Mouse (Mus musculus): ENCODE data around the gene Osgep. TPM values are rescaled to one million over a fixed set of nuclear protein-coding genes. Genes with fewer than 3 reads are reported as not detected.
"Not testable (repeated sequence)": the region's sequence is repeated elsewhere in the genome, so short reads cannot be mapped to it uniquely, and the experiment has no call there.

The Osgep gene
- 43.6 and 67.6 TPM in 2 replicates for polyA plus RNA-seq (2011; ENCODE audit: insufficient read depth, insufficient read length, low replicate concordance, missing spikeins)

- no peaks in the 10 kb centered on the region; the same call in none of the 2 replicates for H3K4me1 ChIP-seq (ENCODE audit: control insufficient read depth, insufficient read depth, low read length)
- TF ChIP-seq POLR2A (IDR thresholded peaks at IDR 0.05; ENCODE audit: borderline replicate concordance, control insufficient read depth, low read depth, low read length), result peak; percentile 84
- 0 out of 2 replicates have a peak, but pooled peaks have one; percentile 6 for TF ChIP-seq CTCF (IDR thresholded peaks at IDR 0.05; ENCODE audit: control insufficient read depth, insufficient read depth, low read length)
- WGBS, result under 1% methylated on average over 57 of the region's 57 CpGs
Measured at GRCm38 (mm10) chr14:50924281-50925064, at the start of gene Osgep, which contains the start of gene Apex1. Gene Osgep, minus strand, starts transcription at chr14:50924893. Gene Apex1, plus strand, starts transcription at chr14:50924968.

GRCm38 (mm10) chr14:50973700-50974099 lies 49.0 kb upstream of the Osgep start:
- Histone ChIP-seq H3K4me3 (replicated peaks; ENCODE audit: control insufficient read depth, low read depth, low read length) (no peak overlapping the region), H3K4me1 (ENCODE audit: control insufficient read depth, insufficient read depth, low read length) (peaks cover 4% of the 10 kb centered on the region; the same call in 1 of the 2 replicates), H3K27ac (ENCODE audit: control insufficient read depth, insufficient read depth, low read depth, low read length, poor library complexity) (no peak overlapping the region)
- TF ChIP-seq CTCF (IDR thresholded peaks at IDR 0.05; ENCODE audit: control insufficient read depth, insufficient read depth, low read length) (no peak), POLR2A (IDR thresholded peaks at IDR 0.05; ENCODE audit: borderline replicate concordance, control insufficient read depth, low read depth, low read length) (no peak)
- WGBS, result 59% methylated on average over 4 of the region's 4 CpGs

More at GRCm38 (mm10) chr14:50924281-50925064, at the start of gene Osgep, which contains the start of gene Apex1:
- Histone ChIP-seq H3K4me3 (replicated peaks; ENCODE audit: control insufficient read depth, low read depth, low read length) (peak within 1 kb of the TSS; percentile 96), H3K27ac (ENCODE audit: control insufficient read depth, insufficient read depth, low read depth, low read length, poor library complexity) (peak within 1 kb of the TSS; percentile 97)

GRCm38 (mm10) chr14:50973054-50973453 lies 48.4 kb upstream of the Osgep start:
- 83% methylated on average over 5 of the region's 5 CpGs for WGBS
- not testable (repeated sequence) for H3K4me1 ChIP-seq (ENCODE audit: control insufficient read depth, insufficient read depth, low read length); H3K27ac ChIP-seq (ENCODE audit: control insufficient read depth, insufficient read depth, low read depth, low read length, poor library complexity); H3K4me3 ChIP-seq (replicated peaks; ENCODE audit: control insufficient read depth, low read depth, low read length)

GRCm38 (mm10) chr14:50970822-50971221 lies 46.1 kb upstream of the Osgep start:
- 0% methylated on average over 1 of the region's 1 CpGs for WGBS
- peaks cover 4% of the 10 kb centered on the region; the same call in 1 of the 2 replicates for H3K4me1 ChIP-seq (ENCODE audit: control insufficient read depth, insufficient read depth, low read length)
- H3K27ac ChIP-seq (ENCODE audit: control insufficient read depth, insufficient read depth, low read depth, low read length, poor library complexity), result peak overlapping the region; percentile 16; the same call in 1 of the 2 replicates
- TF ChIP-seq POLR2A (IDR thresholded peaks at IDR 0.05; ENCODE audit: borderline replicate concordance, control insufficient read depth, low read depth, low read length), result no peak
- TF ChIP-seq CTCF (IDR thresholded peaks at IDR 0.05; ENCODE audit: control insufficient read depth, insufficient read depth, low read length), result no peak
- H3K4me3 ChIP-seq (replicated peaks; ENCODE audit: control insufficient read depth, low read depth, low read length), result no peak overlapping the region

GRCm38 (mm10) chr14:50969558-50970544 lies 45.2 kb upstream of the Osgep start:
- TF ChIP-seq CTCF (IDR thresholded peaks at IDR 0.05; ENCODE audit: control insufficient read depth, insufficient read depth, low read length) (no peak), POLR2A (IDR thresholded peaks at IDR 0.05; ENCODE audit: borderline replicate concordance, control insufficient read depth, low read depth, low read length) (no peak)
- Histone ChIP-seq H3K4me3 (replicated peaks; ENCODE audit: control insufficient read depth, low read depth, low read length) (no peak overlapping the region), H3K27ac (ENCODE audit: control insufficient read depth, insufficient read depth, low read depth, low read length, poor library complexity) (0 out of 2 replicates have a peak overlapping the region, but pooled peaks have one; percentile 4), H3K4me1 (ENCODE audit: control insufficient read depth, insufficient read depth, low read length) (peaks cover 4% of the 10 kb centered on the region; the same call in 1 of the 2 replicates)
- WGBS, result 20% methylated on average over 12 of the region's 12 CpGs

- TF ChIP-seq CTCF (IDR thresholded peaks at IDR 0.05; ENCODE audit: control insufficient read depth, insufficient read depth, low read length) (no peak), POLR2A (IDR thresholded peaks at IDR 0.05; ENCODE audit: borderline replicate concordance, control insufficient read depth, low read depth, low read length) (no peak)
Measured at GRCm38 (mm10) chr14:50969041-50969440, 44.3 kb upstream of the Osgep start.

GRCm38 (mm10) chr14:50968216-50968980 lies 43.7 kb upstream of the Osgep start:
- Histone ChIP-seq H3K4me1 (ENCODE audit: control insufficient read depth, insufficient read depth, low read length) (peaks cover 4% of the 10 kb centered on the region; the same call in 1 of the 2 replicates), H3K27ac (ENCODE audit: control insufficient read depth, insufficient read depth, low read depth, low read length, poor library complexity) (no peak overlapping the region), H3K4me3 (replicated peaks; ENCODE audit: control insufficient read depth, low read depth, low read length) (no peak overlapping the region)
- no peak for TF ChIP-seq CTCF (IDR thresholded peaks at IDR 0.05; ENCODE audit: control insufficient read depth, insufficient read depth, low read length)
- TF ChIP-seq POLR2A (IDR thresholded peaks at IDR 0.05; ENCODE audit: borderline replicate concordance, control insufficient read depth, low read depth, low read length), result no peak
- 79% methylated on average over 5 of the region's 5 CpGs for WGBS

More at GRCm38 (mm10) chr14:50969041-50969440, 44.3 kb upstream of the Osgep start:
- no peak overlapping the region for H3K27ac ChIP-seq (ENCODE audit: control insufficient read depth, insufficient read depth, low read depth, low read length, poor library complexity)
- WGBS, result 58% methylated on average over 1 of the region's 1 CpGs
- H3K4me1 ChIP-seq (ENCODE audit: control insufficient read depth, insufficient read depth, low read length), result peaks cover 4% of the 10 kb centered on the region; the same call in 1 of the 2 replicates
- no peak overlapping the region for H3K4me3 ChIP-seq (replicated peaks; ENCODE audit: control insufficient read depth, low read depth, low read length)

- H3K4me3 ChIP-seq (replicated peaks; ENCODE audit: control insufficient read depth, low read depth, low read length), result peak overlapping the region; percentile 39
- peak overlapping the region; percentile 39; the same call in 1 of the 2 replicates for H3K27ac ChIP-seq (ENCODE audit: control insufficient read depth, insufficient read depth, low read depth, low read length, poor library complexity)
- H3K4me1 ChIP-seq (ENCODE audit: control insufficient read depth, insufficient read depth, low read length), result not testable (repeated sequence)
- 46% methylated on average over 5 of the region's 5 CpGs for WGBS
Measured at GRCm38 (mm10) chr14:50958289-50958995, 33.7 kb upstream of the Osgep start.

- 33% methylated on average over 3 of the region's 3 CpGs for WGBS
- Histone ChIP-seq H3K4me3 (replicated peaks; ENCODE audit: control insufficient read depth, low read depth, low read length) (peak overlapping the region; percentile 56), H3K27ac (ENCODE audit: control insufficient read depth, insufficient read depth, low read depth, low read length, poor library complexity) (peak overlapping the region; percentile 39; the same call in 1 of the 2 replicates)
- not testable (repeated sequence) for H3K4me1 ChIP-seq (ENCODE audit: control insufficient read depth, insufficient read depth, low read length)
Measured at GRCm38 (mm10) chr14:50957146-50957545, 32.5 kb upstream of the Osgep start.

- 53% methylated on average over 6 of the region's 6 CpGs for WGBS
- Histone ChIP-seq H3K4me3 (replicated peaks; ENCODE audit: control insufficient read depth, low read depth, low read length) (peak overlapping the region; percentile 65), H3K27ac (ENCODE audit: control insufficient read depth, insufficient read depth, low read depth, low read length, poor library complexity) (peak overlapping the region; percentile 77; the same call in 1 of the 2 replicates)
- H3K4me1 ChIP-seq (ENCODE audit: control insufficient read depth, insufficient read depth, low read length), result not testable (repeated sequence)
Measured at GRCm38 (mm10) chr14:50956724-50957123, 32.0 kb upstream of the Osgep start.
